Mouse (Mus musculus): ENCODE results near the gene Gon7. TPM values are rescaled to one million over a fixed set of nuclear protein-coding genes. Genes with fewer than 3 reads are reported as not detected.

The Gon7 gene
- polyA plus RNA-seq, 1 experiment from 2014 or later = 24.0 TPM

- no peak overlapping the region for H3K27ac ChIP-seq
- ATAC-seq (replicated peaks; ENCODE audit: insufficient number of reproducible peaks, insufficient read depth, low FRiP score, low read depth) = no peak
- no peak overlapping the region for H3K9ac ChIP-seq
- H3K9me3 ChIP-seq (replicated peaks) = no peaks in the 10 kb centered on the region
- no peaks in the 10 kb centered on the region for H3K4me1 ChIP-seq (replicated peaks)
- peaks cover 89% of the 10 kb centered on the region for H3K36me3 ChIP-seq
- no peaks in the 10 kb centered on the region for H3K27me3 ChIP-seq
- H3K4me3 ChIP-seq = no peak overlapping the region
- H3K4me2 ChIP-seq = no peak overlapping the region
- 91% methylated on average over 4 of the region's 4 CpGs for WGBS
Observed at GRCm38 (mm10) chr12:102769000-102769399, 11.4 kb upstream of the Gon7 start.

- peaks cover 50% of the 10 kb centered on the region for H3K36me3 ChIP-seq
- H3K9me3 ChIP-seq (replicated peaks) = no peaks in the 10 kb centered on the region
- no peak for ATAC-seq (replicated peaks; ENCODE audit: insufficient number of reproducible peaks, insufficient read depth, low FRiP score, low read depth)
- no peak overlapping the region for H3K27ac ChIP-seq
- peaks cover 13% of the 10 kb centered on the region for H3K4me1 ChIP-seq (replicated peaks)
- no peaks in the 10 kb centered on the region for H3K27me3 ChIP-seq
- H3K9ac ChIP-seq = no peak overlapping the region
- no peak overlapping the region for H3K4me2 ChIP-seq
- no peak overlapping the region for H3K4me3 ChIP-seq
Observed at GRCm38 (mm10) chr12:102763696-102764095, 6.1 kb upstream of the Gon7 start.

GRCm38 (mm10) chr12:102761668-102762067 is 4.1 kb upstream of the Gon7 start:
- H3K4me2 ChIP-seq = no peak overlapping the region
- no peak overlapping the region for H3K27ac ChIP-seq
- WGBS = 83% methylated on average over 3 of the region's 3 CpGs
- H3K9ac ChIP-seq = no peak overlapping the region
- H3K27me3 ChIP-seq = no peaks in the 10 kb centered on the region
- no peak for ATAC-seq (replicated peaks; ENCODE audit: insufficient number of reproducible peaks, insufficient read depth, low FRiP score, low read depth)
- H3K9me3 ChIP-seq (replicated peaks) = no peaks in the 10 kb centered on the region
- H3K4me1 ChIP-seq (replicated peaks) = peaks cover 16% of the 10 kb centered on the region
- H3K36me3 ChIP-seq = peaks cover 32% of the 10 kb centered on the region
- H3K4me3 ChIP-seq = no peak overlapping the region

- H3K27ac ChIP-seq = peak overlapping the region; percentile 87; the same call in 1 of the 2 replicates
- WGBS = 6% methylated on average over 5 of the region's 5 CpGs
- ATAC-seq (replicated peaks; ENCODE audit: insufficient number of reproducible peaks, insufficient read depth, low FRiP score, low read depth) = no peak
Observed at GRCm38 (mm10) chr12:102758936-102759335, 1.3 kb upstream of the Gon7 start.

GRCm38 (mm10) chr12:102758403-102758756 is 777 bp upstream of the Gon7 start, which contains the start of gene Gm20604:
Gene Gm20604 (minus strand): TSS chr12:102758672.
- Histone ChIP-seq H3K4me2 (peak within 1 kb of the TSS; percentile 84), H3K27ac (peak within 1 kb of the TSS; percentile 92), H3K9me3 (replicated peaks) (no peaks in the 10 kb centered on the region), H3K27me3 (no peaks in the 10 kb centered on the region), H3K36me3 (peaks cover 8% of the 10 kb centered on the region; the same call in 1 of the 2 replicates), H3K9ac (peak within 1 kb of the TSS; percentile 82), H3K4me1 (replicated peaks) (peaks cover 22% of the 10 kb centered on the region), H3K4me3 (peak within 1 kb of the TSS; percentile 90)
- ATAC-seq (replicated peaks; ENCODE audit: insufficient number of reproducible peaks, insufficient read depth, low FRiP score, low read depth) = no peak
- under 1% methylated on average over 10 of the region's 10 CpGs for WGBS

More at GRCm38 (mm10) chr12:102758936-102759335, 1.3 kb upstream of the Gon7 start:
- Histone ChIP-seq H3K4me1 (replicated peaks) (peaks cover 22% of the 10 kb centered on the region), H3K4me2 (peak overlapping the region; percentile 84), H3K9ac (peak overlapping the region; percentile 82), H3K4me3 (peak overlapping the region; percentile 90), H3K27me3 (no peaks in the 10 kb centered on the region), H3K36me3 (peaks cover 11% of the 10 kb centered on the region; the same call in 1 of the 2 replicates), H3K9me3 (replicated peaks) (no peaks in the 10 kb centered on the region)

- Histone ChIP-seq H3K9ac (peak overlapping the region; percentile 63), H3K9me3 (replicated peaks) (no peaks in the 10 kb centered on the region), H3K27ac (peak overlapping the region; percentile 92), H3K4me2 (peak overlapping the region; percentile 79), H3K4me3 (peak overlapping the region; percentile 90), H3K4me1 (replicated peaks) (peaks cover 22% of the 10 kb centered on the region), H3K36me3 (peaks cover under 1% of the 10 kb centered on the region; the same call in 1 of the 2 replicates), H3K27me3 (no peaks in the 10 kb centered on the region)
- 1% methylated on average over 46 of the region's 46 CpGs for WGBS
- peak; percentile 81 for ATAC-seq (replicated peaks; ENCODE audit: insufficient number of reproducible peaks, insufficient read depth, low FRiP score, low read depth)
Observed at GRCm38 (mm10) chr12:102757055-102757688, 431 bp downstream of the Gon7 start.

GRCm38 (mm10) chr12:102756304-102756703 is 1.3 kb downstream of the Gon7 start:
- H3K9ac ChIP-seq = peak overlapping the region; percentile 63; the same call in 1 of the 2 replicates
- WGBS = 81% methylated on average over 7 of the region's 7 CpGs
- no peak for ATAC-seq (replicated peaks; ENCODE audit: insufficient number of reproducible peaks, insufficient read depth, low FRiP score, low read depth)

GRCm38 (mm10) chr12:102748256-102748655 is 9.3 kb downstream of the Gon7 start:
- H3K9me3 ChIP-seq (replicated peaks) = no peaks in the 10 kb centered on the region
- no peak overlapping the region for H3K4me2 ChIP-seq
- peaks cover 14% of the 10 kb centered on the region for H3K36me3 ChIP-seq
- ATAC-seq (replicated peaks; ENCODE audit: insufficient number of reproducible peaks, insufficient read depth, low FRiP score, low read depth) = no peak
- peaks cover 12% of the 10 kb centered on the region for H3K4me1 ChIP-seq (replicated peaks)
- no peak overlapping the region for H3K9ac ChIP-seq
- H3K4me3 ChIP-seq = no peak overlapping the region
- H3K27me3 ChIP-seq = no peaks in the 10 kb centered on the region
- no peak overlapping the region for H3K27ac ChIP-seq
- 87% methylated on average over 3 of the region's 3 CpGs for WGBS

More at GRCm38 (mm10) chr12:102756304-102756703, 1.3 kb downstream of the Gon7 start:
- H3K4me3 ChIP-seq = peak overlapping the region; percentile 90
- no peaks in the 10 kb centered on the region for H3K9me3 ChIP-seq (replicated peaks)
- H3K4me2 ChIP-seq = peak overlapping the region; percentile 79
- H3K27ac ChIP-seq = 0 out of 2 replicates have a peak overlapping the region, but pooled peaks have one; percentile 92
- peaks cover 22% of the 10 kb centered on the region for H3K4me1 ChIP-seq (replicated peaks)
- H3K36me3 ChIP-seq = no peaks in the 10 kb centered on the region; the same call in 1 of the 2 replicates
- H3K27me3 ChIP-seq = no peaks in the 10 kb centered on the region

GRCm38 (mm10) chr12:102744839-102745238 is 12.8 kb downstream of the Gon7 start:
- WGBS = 50% methylated on average over 6 of the region's 6 CpGs

GRCm38 (mm10) chr12:102743589-102744574 is 13.7 kb downstream of the Gon7 start, which contains the start of the genes Moap1 and Tmem251:
Gene Moap1 (minus strand): TSS chr12:102743661.
Gene Tmem251 (plus strand): TSS chr12:102743762.
- Histone ChIP-seq H3K36me3 (peaks cover 14% of the 10 kb centered on the region), H3K9me3 (replicated peaks) (no peaks in the 10 kb centered on the region), H3K9ac (peak within 1 kb of the TSS; percentile 91), H3K4me1 (replicated peaks) (peaks cover 21% of the 10 kb centered on the region), H3K27me3 (no peaks in the 10 kb centered on the region), H3K4me3 (peak within 1 kb of the TSS; percentile 93), H3K27ac (peak within 1 kb of the TSS; percentile 97), H3K4me2 (peak within 1 kb of the TSS; percentile 82)
- WGBS = under 1% methylated on average over 63 of the region's 63 CpGs
- peak; percentile 96 for ATAC-seq (replicated peaks; ENCODE audit: insufficient number of reproducible peaks, insufficient read depth, low FRiP score, low read depth)

More at GRCm38 (mm10) chr12:102744839-102745238, 12.8 kb downstream of the Gon7 start:
- ATAC-seq (replicated peaks; ENCODE audit: insufficient number of reproducible peaks, insufficient read depth, low FRiP score, low read depth) = no peak
- Histone ChIP-seq H3K9me3 (replicated peaks) (no peaks in the 10 kb centered on the region), H3K4me1 (replicated peaks) (peaks cover 21% of the 10 kb centered on the region), H3K27me3 (no peaks in the 10 kb centered on the region), H3K4me2 (peak overlapping the region; percentile 82), H3K9ac (0 out of 2 replicates have a peak overlapping the region, but pooled peaks have one; percentile 91), H3K36me3 (peaks cover 14% of the 10 kb centered on the region), H3K4me3 (peak overlapping the region; percentile 93), H3K27ac (no peak overlapping the region)

Measured in heart, embryonic 15.5 days (tissue).